Mouse (Mus musculus) layer of hippocampus, adult 2 months (tissue): Measurements from ENCODE around the gene Adamts3. TPM values are rescaled to one million over a fixed set of nuclear protein-coding genes. Genes with fewer than 3 reads are reported as not detected.
A peak's percentile ranks its signal among the peaks of the same experiment; 100 is the strongest.

Experiments used
- DNase-seq, 2 experiments: peaks; one replicate each; pipeline ENCODE4 v3.0.0; 2022; ENCODE audit warnings: low spot score in 2 of 2
- H3K27ac ChIP-seq: fragments of 200-600 bp; 2 replicates; pipeline ENCODE4 v1.8.1; 2022
- H3K4me3 ChIP-seq: fragments of 200-600 bp; 2 replicates; pipeline ENCODE4 v1.8.1; 2022; ENCODE audit warnings: mild to moderate bottlenecking
- CTCF ChIP-seq: fragments of 200-600 bp; conservative IDR thresholded peaks from 2 replicates; pipeline ENCODE4 v1.8.1; 2022; ENCODE audit warnings: antibody characterized with exemption, mild to moderate bottlenecking, moderate library complexity
- total RNA-seq, 2 experiments: library from RNA; stranded (reverse); gene quantifications; 2 replicates each; pipeline ENCODE4 v1.2.3; 2021

The Adamts3 gene
- total RNA-seq, 2 experiments from 2014 or later: 25.5 to 27.1 TPM

GRCm38 (mm10) chr5:89727497-89728057, 155.6 kb downstream of the Adamts3 start:
- no peak overlapping the region for H3K27ac ChIP-seq
- H3K4me3 ChIP-seq: no peak overlapping the region
- DNase-seq: no peak
- TF ChIP-seq CTCF: no peak

DNA sequence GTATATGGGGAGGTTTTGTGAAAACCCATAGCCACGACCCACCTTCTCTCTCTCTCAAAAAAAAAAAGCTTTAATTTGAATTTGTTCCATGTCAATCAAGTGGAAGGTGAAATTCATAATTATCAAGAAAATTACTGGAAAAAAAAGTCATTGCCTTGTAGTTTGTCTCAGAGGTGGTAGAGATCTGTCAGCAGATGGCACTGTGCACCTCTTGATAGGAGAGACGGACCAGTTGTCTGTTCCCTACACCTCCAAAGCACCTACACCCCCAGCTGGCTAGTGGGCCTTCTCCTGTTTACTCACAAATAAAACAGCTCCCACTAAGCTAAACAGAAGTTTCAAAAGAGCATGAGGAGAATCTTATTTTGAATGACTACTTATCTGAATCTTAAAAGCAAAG, 168.6 kb downstream of the Adamts3 start:
- no peak overlapping the region for H3K27ac ChIP-seq
- H3K4me3 ChIP-seq: no peak overlapping the region
- peak; percentile 78 for TF ChIP-seq CTCF
- peak in 1 of 2 experiments; percentile 31 for DNase-seq

DNA sequence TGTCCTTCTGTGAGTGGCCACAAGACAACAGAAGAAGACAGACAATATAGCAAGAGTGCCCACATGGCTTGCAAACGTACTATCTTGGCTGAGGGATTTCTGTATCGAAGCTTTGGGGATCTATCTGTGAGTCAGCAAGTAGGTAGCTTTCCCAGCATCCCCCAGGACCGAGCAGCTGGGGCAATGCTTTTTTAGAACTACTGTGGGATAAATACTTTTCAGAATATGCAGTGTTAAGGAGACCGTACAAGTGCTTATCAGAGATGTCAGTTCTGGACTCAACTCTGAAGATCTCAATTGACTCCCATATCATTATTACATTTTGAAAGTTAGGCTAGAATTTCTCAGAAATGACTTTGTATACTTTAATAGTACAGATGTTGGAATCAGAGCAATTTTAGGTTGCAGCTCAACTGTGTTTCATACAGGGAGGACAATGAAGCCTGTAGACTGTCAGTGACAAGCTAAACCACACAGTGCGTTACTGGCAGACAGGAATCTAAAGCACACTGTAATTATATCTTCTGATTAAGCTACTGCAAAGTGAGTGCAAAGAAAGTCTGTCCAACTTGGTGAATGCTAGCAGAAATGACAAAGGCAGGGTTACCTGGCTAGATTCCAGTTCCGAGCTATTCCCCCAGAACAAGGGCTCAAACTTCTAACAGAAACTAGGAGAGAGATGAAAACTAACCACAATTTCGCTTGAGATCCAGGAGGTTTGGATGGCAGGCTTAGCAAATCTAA, 171.8 kb downstream of the Adamts3 start:
- no peak overlapping the region for H3K27ac ChIP-seq
- TF ChIP-seq CTCF: no peak
- no peak overlapping the region for H3K4me3 ChIP-seq
- no peak for DNase-seq

GRCm38 (mm10) chr5:89709459-89709858, 173.7 kb downstream of the Adamts3 start:
- H3K27ac ChIP-seq: no peak overlapping the region
- H3K4me3 ChIP-seq: no peak overlapping the region
- no peak for DNase-seq
- TF ChIP-seq CTCF: no peak

GRCm38 (mm10) chr5:89704264-89704663, 178.9 kb downstream of the Adamts3 start:
- no peak for TF ChIP-seq CTCF
- Histone ChIP-seq H3K27ac (no peak overlapping the region), H3K4me3 (no peak overlapping the region)
- DNase-seq: peak; percentile 34 to 39

- peak; percentile 63 to 72 for DNase-seq
- Histone ChIP-seq H3K27ac (no peak overlapping the region), H3K4me3 (no peak overlapping the region)
- TF ChIP-seq CTCF: no peak
Observed at GRCm38 (mm10) chr5:89701241-89702007, 181.7 kb downstream of the Adamts3 start.

- TF ChIP-seq CTCF: no peak
- Histone ChIP-seq H3K4me3 (no peak overlapping the region), H3K27ac (no peak overlapping the region)
- DNase-seq: no peak
Observed at GRCm38 (mm10) chr5:89687826-89688225, 195.3 kb downstream of the Adamts3 start.

DNA sequence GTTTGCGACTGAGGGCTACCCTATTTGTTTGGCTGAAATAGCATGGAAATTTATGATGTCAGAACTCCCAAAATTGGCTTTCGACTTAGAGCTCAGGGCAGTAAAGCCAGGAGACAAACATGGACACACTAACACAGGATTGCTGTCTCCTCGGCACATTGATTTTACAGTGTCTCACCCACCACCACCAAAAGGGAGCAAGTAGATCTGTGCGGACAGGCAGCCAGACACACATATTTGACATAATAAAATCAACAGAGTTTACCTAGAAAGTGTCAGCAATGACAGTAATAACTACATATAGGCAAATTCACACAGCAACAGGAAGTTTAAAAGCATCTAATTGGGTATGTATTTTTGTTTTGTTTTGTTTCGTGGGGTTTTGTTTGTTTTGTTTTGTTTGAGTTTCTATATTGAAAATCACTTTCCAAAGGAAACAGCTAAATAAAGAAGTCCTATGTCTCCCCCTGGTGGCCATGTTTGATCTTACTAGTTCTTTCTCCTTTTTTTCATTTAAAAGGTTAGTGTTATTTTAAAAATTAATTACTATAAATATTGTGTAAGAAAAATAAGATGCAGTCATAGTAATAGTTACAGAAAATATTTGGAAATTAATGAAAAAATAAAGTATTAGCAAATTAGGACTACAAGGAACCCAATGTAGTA, 203.1 kb downstream of the Adamts3 start:
- Histone ChIP-seq H3K27ac (no peak overlapping the region), H3K4me3 (no peak overlapping the region)
- peak; percentile 58 to 76 for DNase-seq
- peak; percentile 89 for TF ChIP-seq CTCF

DNA sequence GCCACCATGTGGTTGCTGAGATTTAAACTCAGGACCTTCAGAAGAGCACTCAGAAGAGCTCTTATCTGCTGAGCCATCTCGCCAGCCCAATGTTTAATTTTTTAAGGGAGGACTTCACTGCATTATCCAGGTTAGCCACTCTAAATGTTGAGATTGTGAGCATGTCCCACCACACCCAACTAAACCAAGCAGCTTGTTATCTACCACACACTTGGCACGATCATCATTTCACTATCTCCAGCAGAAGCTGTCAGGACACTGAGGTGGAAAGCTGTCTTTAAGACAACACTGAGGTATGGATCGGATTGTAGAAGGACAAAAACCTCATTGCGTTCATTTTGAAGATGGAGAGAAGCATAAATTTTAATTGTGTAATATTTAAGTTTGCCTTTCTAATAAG, 205.0 kb downstream of the Adamts3 start:
- no peak overlapping the region for H3K27ac ChIP-seq
- no peak for DNase-seq
- TF ChIP-seq CTCF: no peak
- H3K4me3 ChIP-seq: no peak overlapping the region

- no peak overlapping the region for H3K27ac ChIP-seq
- TF ChIP-seq CTCF: peak; percentile 55
- DNase-seq: no peak
- H3K4me3 ChIP-seq: no peak overlapping the region
Observed at GRCm38 (mm10) chr5:89674066-89674848, 208.9 kb downstream of the Adamts3 start.

DNA sequence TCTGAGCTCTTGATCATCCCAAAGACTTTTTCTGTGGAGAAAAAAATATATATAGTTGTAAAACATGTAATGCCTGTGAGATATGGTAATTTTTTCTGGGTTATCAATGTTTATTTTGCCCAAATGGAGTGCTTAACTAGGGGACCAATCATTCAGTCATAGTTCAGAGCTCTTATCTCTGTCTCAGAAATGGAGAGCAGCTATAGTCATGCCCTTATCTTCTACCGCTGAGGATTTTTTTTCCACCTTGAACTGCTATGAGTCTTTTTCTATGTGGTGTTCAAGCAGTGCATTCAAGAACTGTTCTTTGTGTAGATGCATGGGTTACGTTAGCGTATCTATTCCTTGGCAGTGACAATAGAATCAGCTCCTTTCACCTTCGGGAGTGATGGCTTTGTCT, 210.2 kb downstream of the Adamts3 start:
- Histone ChIP-seq H3K27ac (no peak overlapping the region), H3K4me3 (no peak overlapping the region)
- DNase-seq: no peak
- TF ChIP-seq CTCF: no peak

DNA sequence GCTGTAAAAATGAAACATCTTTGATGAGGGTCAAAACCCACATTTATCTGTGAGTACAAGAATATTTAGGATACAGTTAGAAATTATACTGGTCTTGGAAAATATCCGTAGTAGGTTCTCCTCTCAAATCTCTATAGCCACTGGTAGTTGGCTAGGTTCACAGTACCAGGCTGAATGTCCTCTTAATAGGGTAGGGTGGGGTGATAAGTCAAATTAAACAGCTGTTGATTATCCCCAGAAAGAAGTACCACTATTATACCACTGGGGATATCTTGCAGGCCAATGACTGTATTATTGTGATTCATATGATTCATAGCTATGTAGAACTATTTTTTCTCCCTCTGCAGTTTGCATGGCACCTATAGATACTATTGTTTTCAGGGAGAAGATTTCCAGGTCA, 228.8 kb downstream of the Adamts3 start:
- no peak for TF ChIP-seq CTCF
- DNase-seq: no peak
- Histone ChIP-seq H3K4me3 (no peak overlapping the region), H3K27ac (no peak overlapping the region)

DNA sequence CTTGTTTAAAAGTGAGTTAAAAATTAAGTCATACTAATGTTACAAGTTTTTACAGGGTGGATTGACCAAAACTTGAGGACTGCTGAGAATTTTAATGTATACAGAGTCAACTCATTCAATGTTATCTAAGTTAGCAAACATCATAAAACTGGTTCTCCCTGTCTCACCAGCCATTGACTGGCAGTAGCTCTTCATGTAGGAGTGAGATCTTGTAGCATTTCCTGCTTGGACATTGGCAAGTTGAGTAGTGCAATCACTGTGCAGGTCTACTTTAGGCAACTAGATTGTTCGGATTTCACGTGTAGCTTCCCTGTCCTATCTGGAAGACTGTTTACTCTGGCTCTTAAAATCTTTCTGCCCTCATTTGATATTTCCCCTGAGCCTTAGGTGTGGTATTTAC, 229.3 kb downstream of the Adamts3 start:
- TF ChIP-seq CTCF: no peak
- H3K4me3 ChIP-seq: no peak overlapping the region
- no peak overlapping the region for H3K27ac ChIP-seq
- DNase-seq: no peak
